Mouse (Mus musculus): Measurements from ENCODE around the gene Plekhg5. TPM values are rescaled to one million over a fixed set of nuclear protein-coding genes. Genes with fewer than 3 reads are reported as not detected.

The Plekhg5 gene
- total RNA-seq, 2 experiments from 2014 or later = 2.6 to 3.0 TPM

- peak; percentile 61 for ATAC-seq (ENCODE audit: poor library complexity, severe bottlenecking)
Measured at GRCm38 (mm10) chr4:152140441-152140840, 68.1 kb downstream of the Plekhg5 start.

- ATAC-seq (ENCODE audit: poor library complexity, severe bottlenecking) = no peak
Measured at GRCm38 (mm10) chr4:152141521-152142135, 69.3 kb downstream of the Plekhg5 start.

- no peak for ATAC-seq (ENCODE audit: poor library complexity, severe bottlenecking)
Measured at GRCm38 (mm10) chr4:152143632-152144031, 71.3 kb downstream of the Plekhg5 start.

GRCm38 (mm10) chr4:152145473-152145872 lies 73.2 kb downstream of the Plekhg5 start:
- ATAC-seq (ENCODE audit: poor library complexity, severe bottlenecking) = no peak

GRCm38 (mm10) chr4:152146033-152146827 lies 73.9 kb downstream of the Plekhg5 start:
- no peak for ATAC-seq (ENCODE audit: poor library complexity, severe bottlenecking)

- ATAC-seq (ENCODE audit: poor library complexity, severe bottlenecking) = no peak
Measured at GRCm38 (mm10) chr4:152150546-152150945, 78.2 kb downstream of the Plekhg5 start.

GRCm38 (mm10) chr4:152151451-152151965 lies 79.2 kb downstream of the Plekhg5 start:
- ATAC-seq (ENCODE audit: poor library complexity, severe bottlenecking) = no peak

- peak; percentile 28 for ATAC-seq (ENCODE audit: poor library complexity, severe bottlenecking)
Measured at GRCm38 (mm10) chr4:152151966-152152544, 79.8 kb downstream of the Plekhg5 start, which contains the start of gene Espn. Espn (minus strand) TSS chr4:152152371.

- ATAC-seq (ENCODE audit: poor library complexity, severe bottlenecking) = peak; percentile 81
Measured at GRCm38 (mm10) chr4:152153771-152154177, 81.5 kb downstream of the Plekhg5 start.

GRCm38 (mm10) chr4:152155019-152155418 lies 82.7 kb downstream of the Plekhg5 start:
- no peak for ATAC-seq (ENCODE audit: poor library complexity, severe bottlenecking)

- 0 out of 2 replicates have a peak, but pooled peaks have one; percentile 25 for ATAC-seq (ENCODE audit: poor library complexity, severe bottlenecking)
Measured at GRCm38 (mm10) chr4:152157779-152158584, 85.7 kb downstream of the Plekhg5 start.

- ATAC-seq (ENCODE audit: poor library complexity, severe bottlenecking) = no peak
Measured at GRCm38 (mm10) chr4:152158585-152159284, 86.4 kb downstream of the Plekhg5 start, which contains the start of gene Hes2. Hes2 (plus strand) TSS chr4:152158867.

GRCm38 (mm10) chr4:152159285-152159678 lies 87.0 kb downstream of the Plekhg5 start:
- peak; percentile 14; the same call in 1 of the 2 replicates for ATAC-seq (ENCODE audit: poor library complexity, severe bottlenecking)

- no peak for ATAC-seq (ENCODE audit: poor library complexity, severe bottlenecking)
Measured at GRCm38 (mm10) chr4:152160748-152161147, 88.5 kb downstream of the Plekhg5 start.

GRCm38 (mm10) chr4:152161601-152162000 lies 89.3 kb downstream of the Plekhg5 start:
- no peak for ATAC-seq (ENCODE audit: poor library complexity, severe bottlenecking)

GRCm38 (mm10) chr4:152162748-152163147 lies 90.5 kb downstream of the Plekhg5 start:
- no peak for ATAC-seq (ENCODE audit: poor library complexity, severe bottlenecking)

Measured in megakaryocyte, adult 5-6 weeks (primary cell).